Mouse (Mus musculus): ENCODE data around the gene Insr.

DNA sequence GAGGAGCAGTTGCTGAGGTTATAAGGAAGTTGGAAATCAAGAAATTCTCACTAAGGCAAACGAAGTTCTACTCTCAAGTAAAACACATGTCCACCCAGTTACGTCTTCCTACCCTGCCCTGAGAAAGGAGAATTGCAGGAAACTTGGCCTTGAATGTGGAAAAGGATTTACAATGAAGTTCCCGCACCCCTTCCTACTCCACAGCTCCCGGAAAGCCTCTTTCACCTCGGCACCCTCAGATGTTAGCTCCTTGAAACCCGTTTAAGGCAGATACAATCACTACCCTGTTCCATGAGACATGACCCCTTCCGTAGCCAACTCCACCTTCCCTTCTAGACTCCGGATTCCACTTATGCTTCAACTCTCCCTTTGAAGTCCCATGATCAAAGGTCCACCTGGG lies 54.2 kb downstream of the Insr start:
- TF ChIP-seq CTCF (IDR thresholded peaks at IDR 0.05; ENCODE audit: control insufficient read depth, insufficient read depth, low read length) (no peak), POLR2A (IDR thresholded peaks at IDR 0.05; ENCODE audit: borderline replicate concordance, control insufficient read depth, low read depth, low read length) (no peak)

All from bone marrow, adult 2 months (tissue).